Mouse (Mus musculus) liver, adult 2 months (tissue): ENCODE data around the gene Lrmp. TPM values are rescaled to one million over a fixed set of nuclear protein-coding genes. Genes with fewer than 3 reads are reported as not detected.

Experiments used
- DNase-seq: peaks from one replicate; pipeline ENCODE4 v3.0.0-alpha.2; 2011; ENCODE audit warnings: low read depth, low spot score; ENCODE audit errors: extremely low read depth
- H3K27ac ChIP-seq: fragments of 200-500 bp; replicated peaks from 2 replicates; pipeline ENCODE4 v1.5.1; 2012; ENCODE audit warnings: low read depth, mild to moderate bottlenecking, control low read depth, inconsistent platforms, low read length; ENCODE audit not compliant: insufficient read depth
- H3K27me3 ChIP-seq: fragments of 200-500 bp; 2 replicates; pipeline ENCODE4 v1.6.1; 2012; ENCODE audit warnings: mild to moderate bottlenecking, moderate library complexity, low read length, inconsistent platforms; ENCODE audit not compliant: control insufficient read depth, insufficient read depth
- H3K36me3 ChIP-seq: fragments of 200-500 bp; 2 replicates; pipeline ENCODE4 v1.6.1; 2012; ENCODE audit warnings: low read length, inconsistent platforms; ENCODE audit not compliant: control insufficient read depth, insufficient read depth
- H3K4me1 ChIP-seq: fragments of 200-500 bp; 2 replicates; pipeline ENCODE4 v1.6.1; 2011; ENCODE audit warnings: low read length; ENCODE audit not compliant: control insufficient read depth, insufficient read depth
- H3K4me3 ChIP-seq: fragments of 200-500 bp; 2 replicates; pipeline ENCODE4 v1.5.1; 2011; ENCODE audit warnings: low read depth, mild to moderate bottlenecking, control low read depth, low read length, moderate library complexity; ENCODE audit not compliant: insufficient read depth
- H3K79me2 ChIP-seq: fragments of 200-500 bp; 2 replicates; pipeline ENCODE4 v1.6.1; 2012; ENCODE audit warnings: inconsistent platforms, mild to moderate bottlenecking, low read length, moderate library complexity; ENCODE audit not compliant: control insufficient read depth, insufficient read depth
- H3K9ac ChIP-seq: fragments of 200-500 bp; 2 replicates; pipeline ENCODE4 v1.6.1; 2012; ENCODE audit warnings: low read depth, mild to moderate bottlenecking, control low read depth, inconsistent platforms, low read length
- CTCF ChIP-seq: fragments of 200-500 bp; IDR thresholded peaks from 2 replicates; pipeline ENCODE4 v1.5.1; 2011; ENCODE audit warnings: low read depth, low read length, control low read depth
- POLR2A ChIP-seq: fragments of 200-500 bp; IDR thresholded peaks from 2 replicates; pipeline ENCODE4 v1.6.1; 2011; ENCODE audit warnings: low read length, control low read depth; ENCODE audit not compliant: insufficient read depth; ENCODE audit errors: extremely low read depth
- WGBS: fragments of 180-500 bp; shearing (Covaris S2); methylation state at CpG from one replicate; pipeline ENCODE4 v1.1.7; 2018; 5-methylcytosine and 5-hydroxymethylcytosine counted together
- polyA plus RNA-seq: library from polyadenylated mRNA; depleted of rRNA; stranded (reverse); fragments of >200 nt; gene quantifications from 2 replicates; pipeline ENCODE4 v1.2.3, GENCODE M21; 2012
- total RNA-seq: library from RNA; depleted of rRNA; stranded (reverse); fragments of >200 nt; gene quantifications from 2 replicates; pipeline ENCODE4 v1.2.3, GENCODE M21; 2014

Lrmp gene
- total and polyA plus RNA-seq, 2 experiments: 3.4 to 3.6 TPM

DNA sequence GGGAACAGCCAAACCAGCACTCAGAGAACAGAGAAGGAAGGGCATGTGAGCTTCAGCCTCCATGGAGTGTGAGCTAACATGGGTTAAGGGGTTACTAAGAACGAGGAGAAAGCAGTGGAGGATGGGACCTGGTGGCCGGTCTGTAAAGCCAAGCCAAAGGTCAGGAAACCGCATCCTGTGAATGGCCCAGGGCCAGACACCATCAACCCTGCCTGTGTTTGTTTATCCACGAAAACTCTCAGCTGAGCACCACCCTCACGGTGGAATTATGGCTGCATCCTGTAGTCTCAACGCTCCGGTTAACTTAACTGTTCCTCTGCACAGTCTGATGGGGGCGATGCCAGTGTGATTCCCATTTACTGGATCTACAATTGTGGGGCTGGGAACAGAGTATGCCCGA, 20.4 kb downstream of the Lrmp start:
- H3K36me3 ChIP-seq: no peaks in the 10 kb centered on the region
- DNase-seq: no peak
- H3K4me1 ChIP-seq: peaks cover 3% of the 10 kb centered on the region; the same call in 1 of the 2 replicates
- TF ChIP-seq POLR2A: no peak
- no peak for TF ChIP-seq CTCF
- H3K79me2 ChIP-seq: no peaks in the 10 kb centered on the region
- H3K4me3 ChIP-seq: no peak overlapping the region
- 29% methylated on average over 9 of the region's 9 CpGs for WGBS
- no peak overlapping the region for H3K9ac ChIP-seq
- no peaks in the 10 kb centered on the region for H3K27me3 ChIP-seq
- H3K27ac ChIP-seq: no peak overlapping the region

DNA sequence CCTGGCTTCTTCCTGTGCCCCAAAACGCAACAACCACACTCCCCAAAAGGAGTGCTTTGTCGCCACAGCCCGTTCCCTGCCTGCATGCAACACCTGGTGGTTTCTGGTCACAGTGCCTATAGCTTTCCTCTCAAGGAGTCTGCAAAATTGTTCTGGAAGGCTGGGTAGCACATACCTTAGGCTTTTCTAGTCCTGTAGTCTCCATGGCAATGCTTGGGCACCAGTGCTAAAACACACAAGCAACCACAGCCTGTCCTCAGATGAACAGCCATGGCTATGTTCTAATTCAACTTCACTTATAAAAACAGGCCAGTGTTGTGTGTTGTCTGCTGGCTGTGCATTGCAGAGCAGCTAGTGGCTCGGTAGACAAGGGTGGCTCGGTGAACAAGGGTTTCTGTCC, 21.4 kb downstream of the Lrmp start:
- H3K9ac ChIP-seq: no peak overlapping the region
- TF ChIP-seq CTCF: no peak
- TF ChIP-seq POLR2A: no peak
- no peaks in the 10 kb centered on the region for H3K36me3 ChIP-seq
- no peak overlapping the region for H3K4me3 ChIP-seq
- WGBS: 92% methylated on average over 5 of the region's 5 CpGs
- no peaks in the 10 kb centered on the region for H3K27me3 ChIP-seq
- H3K79me2 ChIP-seq: no peaks in the 10 kb centered on the region
- H3K4me1 ChIP-seq: peaks cover 5% of the 10 kb centered on the region; the same call in 1 of the 2 replicates
- DNase-seq: no peak
- H3K27ac ChIP-seq: no peak overlapping the region

DNA sequence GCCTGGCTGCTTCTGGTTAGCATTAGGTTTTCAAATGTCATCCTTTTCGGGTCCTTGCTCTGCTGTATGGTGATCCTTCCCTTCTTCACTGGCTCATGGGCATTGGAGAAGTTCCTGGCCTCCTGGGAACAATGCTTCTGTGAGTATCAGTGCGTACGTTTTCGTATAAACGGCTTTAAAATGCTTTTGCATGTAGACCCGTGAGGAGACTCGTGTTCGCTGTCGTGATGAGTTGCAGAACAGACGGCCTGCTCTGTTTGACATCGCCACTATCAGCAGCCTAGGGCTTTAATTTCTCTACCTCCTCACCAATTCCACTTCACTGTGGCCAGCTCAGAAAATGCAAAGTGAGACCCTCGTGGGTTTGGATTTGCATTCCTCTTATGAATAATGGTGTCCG, 23.8 kb downstream of the Lrmp start:
- Histone ChIP-seq H3K4me1 (peaks cover 5% of the 10 kb centered on the region; the same call in 1 of the 2 replicates), H3K27ac (no peak overlapping the region), H3K4me3 (no peak overlapping the region), H3K79me2 (no peaks in the 10 kb centered on the region), H3K9ac (no peak overlapping the region), H3K27me3 (no peaks in the 10 kb centered on the region), H3K36me3 (no peaks in the 10 kb centered on the region)
- WGBS: 89% methylated on average over 13 of the region's 13 CpGs
- no peak for DNase-seq
- TF ChIP-seq CTCF (no peak), POLR2A (no peak)

DNA sequence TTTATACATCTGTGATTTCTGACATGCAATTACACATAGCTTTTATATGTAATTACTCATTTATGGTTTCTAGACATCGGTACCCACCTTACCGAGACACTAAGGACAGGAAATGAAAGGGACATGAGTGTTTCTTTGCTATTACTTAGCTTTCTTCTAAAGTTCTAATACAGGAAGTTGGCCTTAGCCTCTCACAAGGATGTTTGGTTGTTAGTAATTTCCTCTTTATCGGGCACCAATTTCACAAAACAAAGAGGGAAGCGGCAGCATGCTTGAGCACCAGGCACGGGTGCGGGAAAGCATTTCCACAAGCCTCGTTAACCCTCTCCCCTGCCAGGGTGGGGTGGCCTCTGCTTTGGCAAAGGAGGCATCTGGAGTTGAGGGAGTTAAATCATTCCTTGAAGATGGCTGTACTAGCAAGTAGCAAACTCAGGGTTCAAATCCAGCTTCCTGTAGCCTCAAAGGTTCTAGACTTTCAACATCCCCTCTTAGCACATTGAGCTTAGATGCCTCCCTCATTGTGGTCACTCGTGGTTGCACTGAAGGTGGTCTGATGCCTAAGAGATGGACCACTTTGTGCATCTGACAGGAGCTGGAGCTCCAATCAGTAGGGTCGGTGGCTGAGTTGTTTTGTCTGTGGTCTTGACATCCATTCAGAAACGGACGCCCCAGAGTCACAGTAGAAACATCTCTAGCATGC, 24.5 kb downstream of the Lrmp start:
- no peak for DNase-seq
- peaks cover 5% of the 10 kb centered on the region; the same call in 1 of the 2 replicates for H3K4me1 ChIP-seq
- H3K27me3 ChIP-seq: no peaks in the 10 kb centered on the region
- H3K9ac ChIP-seq: no peak overlapping the region
- H3K4me3 ChIP-seq: no peak overlapping the region
- H3K79me2 ChIP-seq: no peaks in the 10 kb centered on the region
- H3K27ac ChIP-seq: peak overlapping the region; percentile 46; the same call in 1 of the 2 replicates
- H3K36me3 ChIP-seq: no peaks in the 10 kb centered on the region
- 76% methylated on average over 11 of the region's 11 CpGs for whole genome bisulfite sequencing
- TF ChIP-seq POLR2A (no peak), CTCF (no peak)

DNA sequence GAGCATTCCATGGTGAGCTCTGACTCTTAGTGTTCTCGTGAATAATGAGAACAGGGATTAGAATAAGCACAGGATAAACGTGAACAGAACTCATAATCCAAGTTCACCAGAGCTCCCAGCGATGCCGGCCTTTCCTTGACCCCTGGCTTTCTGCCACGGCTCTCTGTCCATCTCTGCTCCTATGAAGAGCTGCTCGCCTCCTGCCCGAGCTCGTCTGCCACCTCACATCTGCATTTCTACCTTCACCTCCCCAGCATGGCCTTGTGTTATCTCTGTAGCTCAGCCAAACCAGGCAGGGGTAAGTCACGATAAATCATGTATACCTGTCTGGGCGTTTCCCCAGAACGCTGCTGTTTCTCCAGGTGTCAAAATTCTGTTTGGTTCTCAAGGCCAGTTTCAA, 25.3 kb downstream of the Lrmp start:
- Histone ChIP-seq H3K4me1 (peaks cover 5% of the 10 kb centered on the region; the same call in 1 of the 2 replicates), H3K79me2 (no peaks in the 10 kb centered on the region), H3K4me3 (no peak overlapping the region), H3K36me3 (no peaks in the 10 kb centered on the region), H3K27me3 (no peaks in the 10 kb centered on the region), H3K27ac (no peak overlapping the region), H3K9ac (no peak overlapping the region)
- WGBS: 39% methylated on average over 11 of the region's 11 CpGs
- no peak for TF ChIP-seq CTCF
- TF ChIP-seq POLR2A: no peak
- DNase-seq: no peak

DNA sequence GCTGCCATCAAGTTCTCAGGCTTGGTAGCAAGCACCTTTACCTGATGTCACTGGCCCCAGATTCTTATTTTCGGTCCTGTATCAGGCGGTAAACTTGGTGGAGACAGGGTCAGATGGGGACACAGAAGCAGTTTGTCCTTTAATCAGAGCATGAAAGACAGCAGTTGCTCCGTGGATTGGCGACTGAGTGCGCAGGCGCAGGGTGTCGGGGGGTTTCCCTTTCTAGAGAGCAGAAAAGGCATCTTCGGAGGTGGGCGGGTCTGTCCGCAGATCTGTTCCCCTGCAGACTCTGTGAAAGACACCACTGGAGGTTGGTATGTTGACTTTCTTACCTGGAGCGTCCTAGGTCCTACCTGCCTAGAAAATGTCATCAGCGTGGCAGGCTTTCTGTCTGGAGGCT, 26.4 kb downstream of the Lrmp start:
- no peak overlapping the region for H3K27ac ChIP-seq
- H3K9ac ChIP-seq: no peak overlapping the region
- H3K36me3 ChIP-seq: no peaks in the 10 kb centered on the region
- WGBS: 90% methylated on average over 12 of the region's 12 CpGs
- no peak for DNase-seq
- TF ChIP-seq CTCF (no peak), POLR2A (no peak)
- no peak overlapping the region for H3K4me3 ChIP-seq
- no peaks in the 10 kb centered on the region for H3K79me2 ChIP-seq
- no peaks in the 10 kb centered on the region for H3K27me3 ChIP-seq
- H3K4me1 ChIP-seq: peaks cover 5% of the 10 kb centered on the region; the same call in 1 of the 2 replicates
